Mouse (Mus musculus) heart, adult 2 months (tissue): ENCODE results near the gene Knl1. TPM values are rescaled to one million over a fixed set of nuclear protein-coding genes. Genes with fewer than 3 reads are reported as not detected.

Experiments
- DNase-seq, 2 experiments: peaks; one replicate each; pipeline ENCODE4 v3.0.0; 2021
- H3K27ac ChIP-seq: fragments of 200-600 bp; 2 replicates; pipeline ENCODE4 v1.8.1; 2022
- H3K27me3 ChIP-seq: fragments of 200-500 bp; 2 replicates; pipeline ENCODE4 v1.6.1; 2012; ENCODE audit warnings: mild to moderate bottlenecking, low read length, inconsistent platforms, mixed read lengths; ENCODE audit not compliant: control insufficient read depth, insufficient read depth
- H3K36me3 ChIP-seq: fragments of 200-500 bp; 2 replicates; pipeline ENCODE4 v1.6.1; 2012; ENCODE audit warnings: low read length, inconsistent platforms; ENCODE audit not compliant: control insufficient read depth, insufficient read depth
- H3K4me1 ChIP-seq: fragments of 200-500 bp; 2 replicates; pipeline ENCODE4 v1.6.1; 2011; ENCODE audit warnings: low read length; ENCODE audit not compliant: control insufficient read depth, insufficient read depth
- H3K4me3 ChIP-seq: fragments of 200-600 bp; 2 replicates; pipeline ENCODE4 v1.8.1; 2022
- H3K79me2 ChIP-seq: fragments of 200-500 bp; replicated peaks from 2 replicates; pipeline ENCODE4 v1.6.1; 2012; ENCODE audit warnings: mild to moderate bottlenecking, inconsistent platforms, low read length, moderate library complexity, mixed read lengths; ENCODE audit not compliant: control insufficient read depth, insufficient read depth
- H3K9ac ChIP-seq: fragments of 200-500 bp; 2 replicates; pipeline ENCODE4 v1.6.1; 2012; ENCODE audit warnings: low read depth, mild to moderate bottlenecking, control low read depth, inconsistent platforms, low read length, mixed read lengths
- CTCF ChIP-seq: fragments of 200-600 bp; IDR thresholded peaks from 2 replicates; pipeline ENCODE4 v1.8.1; 2022; ENCODE audit warnings: antibody characterized with exemption, mild to moderate bottlenecking, moderate library complexity
- EP300 ChIP-seq: fragments of 200-500 bp; IDR thresholded peaks from 2 replicates; pipeline ENCODE4 v1.6.1; 2011; ENCODE audit warnings: low read depth, low read length, control low read depth; ENCODE audit not compliant: insufficient read depth
- POLR2A ChIP-seq: fragments of 200-500 bp; IDR thresholded peaks from 2 replicates; pipeline ENCODE4 v1.6.1; 2011; ENCODE audit warnings: mild to moderate bottlenecking, low read depth, low read length, control low read depth; ENCODE audit not compliant: insufficient read depth
- WGBS: fragments of 180-500 bp; shearing (Covaris S2); methylation state at CpG from one replicate; pipeline ENCODE4 v1.1.7; 2018; 5-methylcytosine and 5-hydroxymethylcytosine counted together
- intact Hi-C: fragments of 180-260 bp; cut with DNase I; formaldehyde crosslinking; loops from one replicate; pipeline ENCODE4 v1.15.1; 2025
- polyA plus RNA-seq: library from polyadenylated mRNA; depleted of rRNA; stranded (reverse); fragments of >200 nt; gene quantifications from 2 replicates; pipeline ENCODE4 v1.2.3, GENCODE M21; 2012
- total RNA-seq, 2 experiments: library from RNA; stranded (reverse); gene quantifications; 2 replicates each; pipeline ENCODE4 v1.2.3; 2021

Gene Knl1
- total and polyA plus RNA-seq, 3 experiments = 0.02 to 0.48 (median 0.39) TPM

- 78% methylated on average over 4 of the region's 4 CpGs for WGBS
- Histone ChIP-seq H3K9ac (no peak overlapping the region), H3K79me2 (peaks cover 9% of the 10 kb centered on the region), H3K27ac (no peak overlapping the region), H3K36me3 (no peaks in the 10 kb centered on the region), H3K27me3 (no peaks in the 10 kb centered on the region), H3K4me3 (no peak overlapping the region), H3K4me1 (no peaks in the 10 kb centered on the region)
- intact Hi-C loops = no loop called here
- DNase-seq = no peak
- no peak for TF ChIP-seq POLR2A
- TF ChIP-seq CTCF = no peak
- TF ChIP-seq EP300 = no peak
Measured at GRCm38 (mm10) chr2:119050132-119050650, 3.3 kb downstream of the Knl1 start.

GRCm38 (mm10) chr2:119060139-119060538 lies 13.2 kb downstream of the Knl1 start:
- intact Hi-C loops = no loop called here
- Histone ChIP-seq H3K36me3 (no peaks in the 10 kb centered on the region), H3K4me1 (no peaks in the 10 kb centered on the region), H3K27me3 (no peaks in the 10 kb centered on the region), H3K4me3 (no peak overlapping the region), H3K27ac (no peak overlapping the region), H3K9ac (no peak overlapping the region), H3K79me2 (no peaks in the 10 kb centered on the region)
- WGBS = 97% methylated on average over 2 of the region's 2 CpGs
- no peak for DNase-seq
- TF ChIP-seq EP300 (no peak), POLR2A (no peak), CTCF (no peak)

DNA sequence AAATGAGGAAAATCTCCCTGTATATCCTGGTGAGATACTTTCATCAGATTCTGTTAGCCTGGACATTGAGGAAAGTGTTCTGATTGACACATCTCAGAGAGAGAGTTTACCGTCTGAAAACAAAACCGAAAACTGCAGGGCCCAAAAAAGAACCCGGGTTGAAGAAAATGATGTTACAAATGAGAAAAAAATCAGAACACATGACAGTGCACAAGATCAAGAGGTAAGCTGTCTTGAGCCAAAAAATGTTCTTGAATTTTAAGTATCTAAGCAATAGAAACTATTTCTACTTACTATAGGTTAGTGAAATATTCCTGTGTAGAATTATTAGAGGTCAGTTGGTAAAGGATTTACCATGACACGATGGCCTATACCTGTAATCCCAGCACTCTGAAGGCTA lies 25.5 kb downstream of the Knl1 start:
- no peak overlapping the region for H3K27ac ChIP-seq
- no peaks in the 10 kb centered on the region for H3K36me3 ChIP-seq
- intact Hi-C loops = no loop called here
- no peaks in the 10 kb centered on the region for H3K4me1 ChIP-seq
- no peak overlapping the region for H3K4me3 ChIP-seq
- 91% methylated on average over 4 of the region's 4 CpGs for WGBS
- no peak for TF ChIP-seq CTCF
- TF ChIP-seq EP300 = no peak
- no peak for TF ChIP-seq POLR2A
- H3K27me3 ChIP-seq = no peaks in the 10 kb centered on the region
- no peak overlapping the region for H3K9ac ChIP-seq
- DNase-seq = no peak
- no peaks in the 10 kb centered on the region for H3K79me2 ChIP-seq

DNA sequence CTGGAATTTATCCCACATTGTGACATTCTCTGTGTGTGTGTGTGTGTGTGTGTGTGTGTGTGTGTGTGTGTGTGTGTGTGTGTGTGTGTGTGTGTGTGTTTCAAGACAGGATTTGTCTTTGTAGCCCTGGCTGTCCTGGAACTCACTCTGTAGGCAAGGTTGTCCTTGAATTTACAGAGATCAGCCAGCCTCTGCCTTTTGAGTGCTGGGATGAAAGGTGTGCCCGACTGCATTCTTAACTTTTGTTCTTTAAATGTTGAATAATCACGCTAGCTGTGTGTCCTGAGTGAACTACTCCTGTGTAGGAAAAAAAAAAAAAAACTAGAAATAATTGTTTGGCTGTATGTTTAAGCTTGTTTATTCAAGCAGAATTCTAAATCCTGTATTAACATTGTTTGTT lies 39.2 kb downstream of the Knl1 start:
- Histone ChIP-seq H3K4me1 (no peaks in the 10 kb centered on the region), H3K9ac (no peak overlapping the region), H3K79me2 (no peaks in the 10 kb centered on the region), H3K27ac (no peak overlapping the region), H3K27me3 (no peaks in the 10 kb centered on the region), H3K4me3 (no peak overlapping the region), H3K36me3 (no peaks in the 10 kb centered on the region)
- intact Hi-C loops = no loop called here
- DNase-seq = no peak
- 94% methylated on average over 2 of the region's 2 CpGs for WGBS
- TF ChIP-seq POLR2A (no peak), EP300 (no peak), CTCF (no peak)

DNA sequence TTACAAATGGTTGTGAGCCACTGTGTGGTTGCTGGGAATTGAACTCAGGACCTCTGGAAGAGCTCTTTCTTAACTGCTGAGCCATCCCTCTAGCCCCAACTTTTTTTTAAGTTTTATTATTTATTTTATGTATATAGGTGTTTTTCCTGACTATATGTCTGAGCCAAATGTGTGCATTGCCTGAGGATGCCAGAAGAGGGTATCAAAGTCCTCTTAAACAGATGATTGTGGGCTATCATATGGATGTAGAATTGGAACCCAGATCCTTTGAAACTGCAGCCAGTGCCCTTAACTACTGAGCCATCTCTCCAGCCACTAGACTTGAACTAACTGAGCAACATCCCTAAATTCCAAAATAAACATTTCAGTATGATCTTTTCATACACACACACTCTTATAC lies 54.6 kb downstream of the Knl1 start:
- no peaks in the 10 kb centered on the region for H3K79me2 ChIP-seq
- no peak for DNase-seq
- no peaks in the 10 kb centered on the region for H3K36me3 ChIP-seq
- H3K4me3 ChIP-seq = no peak overlapping the region
- no peaks in the 10 kb centered on the region for H3K27me3 ChIP-seq
- no peak overlapping the region for H3K9ac ChIP-seq
- no peaks in the 10 kb centered on the region for H3K4me1 ChIP-seq
- H3K27ac ChIP-seq = no peak overlapping the region
- intact Hi-C loops = no loop called here
- TF ChIP-seq POLR2A (no peak), CTCF (peak; percentile 49), EP300 (no peak)

GRCm38 (mm10) chr2:119106583-119106982 lies 59.7 kb downstream of the Knl1 start:
- H3K27ac ChIP-seq = no peak overlapping the region
- no peaks in the 10 kb centered on the region for H3K27me3 ChIP-seq
- H3K4me1 ChIP-seq = no peaks in the 10 kb centered on the region
- H3K9ac ChIP-seq = no peak overlapping the region
- TF ChIP-seq POLR2A = no peak
- no peak for TF ChIP-seq CTCF
- no peak for TF ChIP-seq EP300
- WGBS = 81% methylated on average over 5 of the region's 5 CpGs
- intact Hi-C loops = no loop called here
- DNase-seq = no peak
- H3K79me2 ChIP-seq = no peaks in the 10 kb centered on the region
- H3K4me3 ChIP-seq = no peak overlapping the region
- H3K36me3 ChIP-seq = no peaks in the 10 kb centered on the region
